Mouse (Mus musculus) induced T-regulatory cell, adult 2 months (primary cell): Measurements from ENCODE around the gene Nxt2.
"Not testable (repeated sequence)": the region's sequence is repeated elsewhere in the genome, so short reads cannot be mapped to it uniquely, and the experiment has no call there.

ENCODE experiments used
- DNase-seq: peaks from one replicate; pipeline ENCODE4 v3.0.0-alpha.2; 2012; ENCODE audit warnings: low read depth

Nxt2 gene

GRCm38 (mm10) chrX:142226542-142226941, at the start of gene Nxt2:
Gene Nxt2, plus strand, starts transcription at chrX:142226770.
- no peak for DNase-seq

GRCm38 (mm10) chrX:142176981-142177380, 49.6 kb upstream of the Nxt2 start:
- DNase-seq, result no peak

- no peak for DNase-seq
Measured at GRCm38 (mm10) chrX:142182026-142182425, 44.5 kb upstream of the Nxt2 start.

GRCm38 (mm10) chrX:142189023-142189703, 37.4 kb upstream of the Nxt2 start:
- DNase-seq, result no peak

GRCm38 (mm10) chrX:142190355-142190754, 36.2 kb upstream of the Nxt2 start:
- DNase-seq, result no peak

GRCm38 (mm10) chrX:142194420-142194819, 32.1 kb upstream of the Nxt2 start:
- no peak for DNase-seq

GRCm38 (mm10) chrX:142195551-142195950, 31.0 kb upstream of the Nxt2 start:
- DNase-seq, result no peak

- DNase-seq, result no peak
Measured at GRCm38 (mm10) chrX:142196831-142197230, 29.7 kb upstream of the Nxt2 start, which contains the start of gene Gucy2f. Gene Gucy2f, minus strand, starts transcription at chrX:142196931.

GRCm38 (mm10) chrX:142200295-142200694, 26.3 kb upstream of the Nxt2 start:
- DNase-seq, result peak; percentile 58

GRCm38 (mm10) chrX:142227398-142228054, 956 bp downstream of the Nxt2 start:
- peak; percentile 79 for DNase-seq

GRCm38 (mm10) chrX:142228055-142228768, 1.6 kb downstream of the Nxt2 start:
- DNase-seq, result peak; percentile 85

GRCm38 (mm10) chrX:142228769-142229158, 2.2 kb downstream of the Nxt2 start:
- DNase-seq, result peak; percentile 6

GRCm38 (mm10) chrX:142236146-142236545, 9.6 kb downstream of the Nxt2 start:
- DNase-seq, result not testable (repeated sequence)

- DNase-seq, result peak; percentile 11
Measured at GRCm38 (mm10) chrX:142237101-142237500, 10.5 kb downstream of the Nxt2 start.

- no peak for DNase-seq
Measured at GRCm38 (mm10) chrX:142245682-142246327, 19.2 kb downstream of the Nxt2 start.

GRCm38 (mm10) chrX:142250008-142250736, 23.6 kb downstream of the Nxt2 start:
- DNase-seq, result no peak

GRCm38 (mm10) chrX:142276031-142276430, 49.5 kb downstream of the Nxt2 start:
- DNase-seq, result no peak

GRCm38 (mm10) chrX:142276573-142276972, 50.0 kb downstream of the Nxt2 start:
- no peak for DNase-seq

GRCm38 (mm10) chrX:142285905-142286304, 59.3 kb downstream of the Nxt2 start:
- DNase-seq, result no peak
